Mouse (Mus musculus) limb, embryonic 14.5 days (tissue): ENCODE measurements at regions not wholly inside any gene's neighbourhood (a gene's known extent, or its start where the extent isn't known, plus 50 kb on each side); places are given as distances from the start of the nearest gene placed in this dataset.
A peak's percentile ranks its signal among the peaks of the same experiment; 100 is the strongest.

Experiments
- ATAC-seq: fragments of 200-750 bp; cut with Nextera tagmentation; 2 replicates; pipeline ENCODE4 v1.8.0; 2017; ENCODE audit warnings: low read depth, moderate number of reproducible peaks, moderate TSS enrichment; ENCODE audit not compliant: low FRiP score
- DNase-seq: peaks from one replicate; pipeline ENCODE4 v3.0.0-alpha.2; 2015; ENCODE audit warnings: low spot score
- H3K27ac ChIP-seq: fragments of 300-500 bp; sonication (generic); replicated peaks from 2 replicates; pipeline ENCODE4 v1.5.1; 2014; ENCODE audit warnings: low read depth, mild to moderate bottlenecking, low read length, moderate library complexity, mixed read lengths
- H3K27me3 ChIP-seq: fragments of 300-500 bp; sonication (generic); 2 replicates; pipeline ENCODE4 v1.6.1; 2014; ENCODE audit warnings: low read length, mixed read lengths; ENCODE audit not compliant: control insufficient read depth, insufficient read depth
- H3K36me3 ChIP-seq: fragments of 300-500 bp; sonication (generic); 2 replicates; pipeline ENCODE4 v1.6.1; 2014; ENCODE audit warnings: mild to moderate bottlenecking, low read length, moderate library complexity, mixed read lengths; ENCODE audit not compliant: control insufficient read depth, insufficient read depth
- H3K4me1 ChIP-seq: fragments of 300-500 bp; sonication (generic); 2 replicates; pipeline ENCODE4 v1.6.1; 2014; ENCODE audit warnings: antibody characterized with exemption, low read length, mixed read lengths; ENCODE audit not compliant: control insufficient read depth, insufficient read depth
- H3K4me2 ChIP-seq: fragments of 300-500 bp; sonication (generic); replicated peaks from 2 replicates; pipeline ENCODE4 v1.6.1; 2014; ENCODE audit warnings: low read depth, mild to moderate bottlenecking, low read length, moderate library complexity; ENCODE audit not compliant: severe bottlenecking
- H3K4me3 ChIP-seq: fragments of 300-500 bp; sonication (generic); replicated peaks from 2 replicates; pipeline ENCODE4 v1.5.1; 2014; ENCODE audit warnings: low read length
- H3K9ac ChIP-seq: fragments of 300-500 bp; sonication (generic); 2 replicates; pipeline ENCODE4 v1.6.1; 2014; ENCODE audit warnings: mild to moderate bottlenecking, low read depth, low read length, moderate library complexity; ENCODE audit not compliant: severe bottlenecking
- H3K9me3 ChIP-seq: fragments of 300-500 bp; sonication (generic); 2 replicates; pipeline ENCODE4 v1.6.1; 2016; ENCODE audit warnings: low read length; ENCODE audit not compliant: control insufficient read depth
- POLR2A ChIP-seq: fragments of 200-500 bp; IDR thresholded peaks from 2 replicates; pipeline ENCODE4 v1.8.0; 2012; ENCODE audit warnings: inconsistent platforms, mild to moderate bottlenecking, moderate library complexity, borderline replicate concordance; ENCODE audit not compliant: insufficient read depth, insufficient read length; ENCODE audit errors: extremely low read depth
- WGBS: fragments of 180-500 bp; shearing (Covaris S2); extraction: QIAGEN DNeasy Blood & Tissue Kit; methylation state at CpG from one replicate; pipeline ENCODE4 v1.1.7; 2014; 5-methylcytosine and 5-hydroxymethylcytosine counted together

DNA sequence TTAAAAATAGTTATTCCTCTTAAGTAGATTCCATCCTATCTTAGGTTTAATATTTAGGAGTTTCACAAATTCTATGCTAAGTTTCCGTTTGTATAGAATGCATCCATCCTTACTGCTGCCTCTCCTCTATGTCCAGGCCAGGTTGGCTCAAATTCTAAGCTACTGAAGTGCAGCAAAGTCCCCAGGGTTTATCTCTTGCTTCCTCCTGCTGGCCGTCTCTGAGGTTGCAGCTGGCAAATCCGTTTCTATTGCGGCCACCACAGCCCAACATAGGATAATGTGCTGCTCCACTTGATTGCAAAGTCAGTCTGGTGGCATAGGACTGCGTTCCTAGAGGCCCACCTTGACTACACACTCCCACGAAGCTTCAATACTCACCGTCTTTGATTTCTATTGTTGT lies 389.7 kb upstream of the Robo2 start:
- no peaks in the 10 kb centered on the region for H3K27me3 ChIP-seq
- H3K4me3 ChIP-seq: no peak overlapping the region
- 16% methylated on average over 7 of the region's 7 CpGs for WGBS
- peak; percentile 33 for DNase-seq
- no peaks in the 10 kb centered on the region for H3K9me3 ChIP-seq
- TF ChIP-seq POLR2A: no peak
- H3K9ac ChIP-seq: no peak overlapping the region
- ATAC-seq: 0 out of 2 replicates have a peak, but pooled peaks have one; percentile 47
- no peak overlapping the region for H3K4me2 ChIP-seq
- H3K36me3 ChIP-seq: no peaks in the 10 kb centered on the region
- peaks cover 3% of the 10 kb centered on the region; the same call in 1 of the 2 replicates for H3K4me1 ChIP-seq
- H3K27ac ChIP-seq: no peak overlapping the region

DNA sequence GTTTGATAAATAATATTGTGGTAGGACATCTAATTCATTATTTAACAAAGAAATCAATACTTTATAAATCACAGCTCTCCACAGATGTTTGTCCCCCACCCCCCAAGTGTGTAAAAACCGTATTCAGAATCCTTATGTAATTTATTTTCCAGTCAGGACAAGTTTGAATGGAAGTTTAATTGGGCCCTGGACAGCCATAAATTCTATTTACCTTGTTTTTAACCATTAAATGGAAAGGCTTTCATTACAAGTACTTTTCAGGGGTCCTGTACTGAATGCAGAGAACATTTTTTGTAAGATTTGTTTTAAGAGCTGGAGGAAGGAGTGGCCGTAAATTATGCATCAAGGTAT lies 384.7 kb upstream of the Robo2 start:
- H3K4me2 ChIP-seq: no peak overlapping the region
- ATAC-seq: no peak
- H3K27me3 ChIP-seq: no peaks in the 10 kb centered on the region
- no peaks in the 10 kb centered on the region for H3K36me3 ChIP-seq
- H3K4me3 ChIP-seq: no peak overlapping the region
- no peaks in the 10 kb centered on the region for H3K9me3 ChIP-seq
- WGBS: 14% methylated on average over 2 of the region's 2 CpGs
- no peak overlapping the region for H3K9ac ChIP-seq
- TF ChIP-seq POLR2A: no peak
- H3K27ac ChIP-seq: no peak overlapping the region
- DNase-seq: peak; percentile 54
- peaks cover 11% of the 10 kb centered on the region for H3K4me1 ChIP-seq

DNA sequence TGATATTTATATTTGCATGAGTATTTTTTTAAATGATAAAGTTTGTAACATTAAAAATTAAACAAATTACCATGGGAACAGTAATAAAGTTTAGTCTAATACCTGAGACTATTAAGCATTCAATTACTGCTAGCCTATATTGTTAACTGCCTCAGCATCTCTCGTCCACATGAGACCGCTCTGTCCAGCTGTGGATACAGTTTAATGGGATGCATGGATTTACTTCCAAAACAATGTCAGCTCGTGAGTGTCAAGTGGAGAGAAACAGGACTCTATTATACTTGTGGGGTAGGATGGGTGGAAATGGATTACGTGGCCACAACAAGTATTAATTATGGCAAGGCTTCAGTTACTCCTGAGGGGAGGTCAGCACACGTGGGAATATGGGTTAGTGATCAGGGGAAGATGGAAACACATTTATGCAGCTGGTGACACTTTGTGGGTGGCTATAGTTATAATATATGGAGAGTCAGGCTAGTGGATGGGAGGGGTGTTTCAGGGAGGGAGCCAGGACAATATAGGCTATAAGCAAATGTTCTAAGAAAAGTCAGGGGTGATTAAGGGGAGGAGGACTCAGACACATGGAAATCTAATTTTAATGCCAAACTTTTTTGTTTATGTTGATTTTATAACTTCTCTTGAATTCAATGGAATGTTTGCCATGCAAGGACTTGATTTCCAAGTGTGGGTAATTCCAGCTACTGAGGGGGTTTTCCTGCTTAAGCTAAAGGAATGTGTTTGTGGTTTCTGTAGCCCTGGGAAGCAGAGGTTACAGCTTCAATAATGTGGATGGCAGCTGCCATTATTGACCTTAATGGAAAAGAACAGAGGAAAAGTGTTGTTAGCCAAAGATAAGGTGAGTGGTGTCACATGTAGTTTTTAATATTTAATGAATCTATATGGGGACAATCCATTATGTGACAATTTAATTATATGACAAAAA lies 384.0 kb upstream of the Robo2 start:
- H3K9me3 ChIP-seq: no peaks in the 10 kb centered on the region
- peaks cover 11% of the 10 kb centered on the region for H3K4me1 ChIP-seq
- H3K27me3 ChIP-seq: no peaks in the 10 kb centered on the region
- no peak for TF ChIP-seq POLR2A
- H3K36me3 ChIP-seq: no peaks in the 10 kb centered on the region
- 15% methylated on average over 5 of the region's 5 CpGs for WGBS
- no peak overlapping the region for H3K4me3 ChIP-seq
- H3K4me2 ChIP-seq: no peak overlapping the region
- DNase-seq (peak; percentile 25), ATAC-seq (peak; percentile 64)
- no peak overlapping the region for H3K27ac ChIP-seq
- no peak overlapping the region for H3K9ac ChIP-seq

DNA sequence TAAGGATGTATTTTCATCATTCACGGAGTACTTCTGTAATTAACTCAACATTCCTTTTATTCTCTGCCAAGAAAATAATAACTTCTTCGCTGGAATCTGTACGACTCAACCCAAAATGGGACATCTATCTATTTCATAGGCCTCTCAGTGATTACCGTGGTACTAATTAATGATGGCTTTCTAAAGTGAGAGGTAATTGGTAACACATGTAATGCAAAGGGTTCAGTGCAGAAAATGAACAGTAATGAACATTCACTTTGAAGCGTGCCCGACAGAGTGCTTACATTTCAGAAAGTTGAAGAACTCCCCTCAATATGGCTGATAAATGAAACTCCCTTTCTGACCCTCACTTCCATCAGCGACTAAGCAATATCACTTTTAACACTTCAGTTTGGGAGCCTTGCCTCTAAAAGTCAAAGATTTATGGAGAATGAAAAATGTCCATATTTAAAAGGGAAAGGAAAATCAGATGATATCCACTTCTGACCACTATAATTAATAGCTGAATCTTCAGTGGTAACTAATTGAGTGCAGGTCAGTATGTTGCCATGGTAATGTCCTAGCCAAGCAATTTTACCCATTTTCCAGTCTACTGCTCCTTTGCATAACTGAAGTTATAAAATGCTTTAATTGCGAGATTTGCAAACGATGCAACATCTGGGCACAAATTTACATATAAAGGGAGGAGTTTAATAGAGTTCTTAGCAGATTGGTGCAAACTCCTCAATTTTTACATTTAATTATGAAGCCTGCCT lies 373.9 kb upstream of the Robo2 start:
- no peaks in the 10 kb centered on the region for H3K27me3 ChIP-seq
- no peak for DNase-seq
- WGBS: 34% methylated on average over 9 of the region's 9 CpGs
- no peak overlapping the region for H3K9ac ChIP-seq
- no peak overlapping the region for H3K4me2 ChIP-seq
- ATAC-seq: no peak
- no peak for TF ChIP-seq POLR2A
- H3K36me3 ChIP-seq: no peaks in the 10 kb centered on the region
- no peak overlapping the region for H3K4me3 ChIP-seq
- no peaks in the 10 kb centered on the region for H3K4me1 ChIP-seq
- no peaks in the 10 kb centered on the region for H3K9me3 ChIP-seq
- H3K27ac ChIP-seq: no peak overlapping the region

DNA sequence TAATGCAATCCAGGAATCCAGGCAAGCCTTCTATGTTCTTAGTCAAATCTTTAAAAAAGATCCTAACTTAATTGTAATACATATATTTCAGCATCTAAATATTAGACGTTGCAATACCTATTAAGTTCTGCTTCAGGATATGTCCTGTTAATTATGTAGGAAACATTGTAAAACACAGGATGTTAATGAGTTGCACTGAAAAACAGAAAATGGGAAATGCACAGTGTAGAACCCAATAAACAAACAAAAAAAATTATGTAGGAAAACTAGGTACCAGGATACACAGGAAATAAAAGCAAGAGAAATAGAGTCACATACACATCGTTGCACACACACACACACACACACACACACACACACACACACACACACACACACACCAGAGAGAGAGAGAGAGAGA lies 368.8 kb upstream of the Robo2 start:
- H3K27ac ChIP-seq: no peak overlapping the region
- no peaks in the 10 kb centered on the region for H3K36me3 ChIP-seq
- DNase-seq: no peak
- no peaks in the 10 kb centered on the region for H3K27me3 ChIP-seq
- 57% methylated on average over 2 of the region's 2 CpGs for WGBS
- H3K4me2 ChIP-seq: no peak overlapping the region
- H3K9me3 ChIP-seq: no peaks in the 10 kb centered on the region
- no peak for TF ChIP-seq POLR2A
- ATAC-seq: no peak
- no peak overlapping the region for H3K4me3 ChIP-seq
- no peaks in the 10 kb centered on the region for H3K4me1 ChIP-seq
- H3K9ac ChIP-seq: no peak overlapping the region
